Mouse (Mus musculus) spleen, postnatal 36 days (tissue): ENCODE data around the gene Ormdl2.

Source experiments
- DNase-seq, 2 experiments: peaks; one replicate each; pipeline ENCODE4 v3.0.0; 2022; ENCODE audit warnings: low spot score in 2 of 2, mixed read lengths in 1 of 2

The Ormdl2 gene

GRCm38 (mm10) chr10:128803771-128804270, 17.6 kb downstream of the Ormdl2 start, which contains the start of gene Dnajc14:
Dnajc14 (plus strand) TSS chr10:128804062.
- no peak for DNase-seq

GRCm38 (mm10) chr10:128803361-128803760, 18.1 kb downstream of the Ormdl2 start:
- DNase-seq = no peak

GRCm38 (mm10) chr10:128802956-128803355, 18.5 kb downstream of the Ormdl2 start:
- DNase-seq = no peak

GRCm38 (mm10) chr10:128801981-128802495, 19.4 kb downstream of the Ormdl2 start:
- no peak for DNase-seq

- no peak for DNase-seq
Measured at GRCm38 (mm10) chr10:128798676-128799075, 22.8 kb downstream of the Ormdl2 start.

- no peak for DNase-seq
Measured at GRCm38 (mm10) chr10:128795581-128795980, 25.9 kb downstream of the Ormdl2 start.

GRCm38 (mm10) chr10:128794391-128794790, 27.1 kb downstream of the Ormdl2 start:
- DNase-seq = no peak

GRCm38 (mm10) chr10:128793258-128793657, 28.2 kb downstream of the Ormdl2 start:
- DNase-seq = no peak

GRCm38 (mm10) chr10:128792041-128792440, 29.4 kb downstream of the Ormdl2 start:
- DNase-seq = no peak

- DNase-seq = no peak
Measured at GRCm38 (mm10) chr10:128790398-128791124, 30.9 kb downstream of the Ormdl2 start, which contains the start of gene Mmp19. Mmp19 (plus strand) TSS chr10:128790910.

GRCm38 (mm10) chr10:128780200-128780599, 41.2 kb downstream of the Ormdl2 start:
- DNase-seq = no peak

GRCm38 (mm10) chr10:128779011-128779795, 42.2 kb downstream of the Ormdl2 start:
- DNase-seq = peak; percentile 40 to 50

- DNase-seq = no peak
Measured at GRCm38 (mm10) chr10:128778441-128778840, 43.0 kb downstream of the Ormdl2 start.

- no peak for DNase-seq
Measured at GRCm38 (mm10) chr10:128773685-128774084, 47.8 kb downstream of the Ormdl2 start.

GRCm38 (mm10) chr10:128772895-128773294, 48.5 kb downstream of the Ormdl2 start:
- DNase-seq = no peak
